Mouse (Mus musculus) C2C12 (cell line): ENCODE results near the gene Gm20795.
"Not testable (repeated sequence)": the region's sequence is repeated elsewhere in the genome, so short reads cannot be mapped to it uniquely, and the experiment has no call there.

Experiments
- CEBPB ChIP-seq: IDR thresholded peaks from one replicate; pipeline ENCODE4 v1.6.1; 2011; ENCODE audit warnings: low read depth, mild to moderate bottlenecking, control low read depth, moderate library complexity
- CTCF ChIP-seq: IDR thresholded peaks from one replicate; pipeline ENCODE4 v1.5.1; 2011; ENCODE audit not compliant: control insufficient read depth, insufficient read depth, insufficient read length
- FOSL1 ChIP-seq: IDR thresholded peaks from one replicate; pipeline ENCODE4 v1.8.0; 2011; ENCODE audit warnings: mild to moderate bottlenecking, low read length; ENCODE audit not compliant: poor library complexity, insufficient read depth, severe bottlenecking
- MAX ChIP-seq: IDR thresholded peaks from one replicate; pipeline ENCODE4 v1.6.1; 2011; ENCODE audit warnings: mild to moderate bottlenecking, control low read depth
- MYOD1 ChIP-seq: IDR thresholded peaks from one replicate; pipeline ENCODE4 v1.6.1; 2011; ENCODE audit warnings: low read depth; ENCODE audit not compliant: control insufficient read depth, insufficient read length
- USF1 ChIP-seq: IDR thresholded peaks from one replicate; pipeline ENCODE4 v1.6.1; 2011; ENCODE audit warnings: low read depth, mild to moderate bottlenecking, control low read depth, moderate library complexity

- not testable (repeated sequence) for TF ChIP-seq CEBPB, CTCF, MAX, USF1, MYOD1, FOSL1
Observed at GRCm38 (mm10) chrY:40775665-40776064, 29.0 kb upstream of the Gm20795 start, which contains the start of gene Gm21797.
